Mouse (Mus musculus) thymus, adult 2 months (tissue): ENCODE results near the gene Vsig10l.

Source experiments
- CTCF ChIP-seq: fragments of 200-500 bp; IDR thresholded peaks from 2 replicates; pipeline ENCODE4 v1.5.1; 2012; ENCODE audit warnings: mild to moderate bottlenecking, control low read depth, low read length, moderate library complexity, borderline replicate concordance; ENCODE audit not compliant: control insufficient read depth, poor library complexity, insufficient read depth; ENCODE audit errors: extremely low read depth
- POLR2A ChIP-seq: fragments of 200-500 bp; IDR thresholded peaks from 2 replicates; pipeline ENCODE4 v1.6.1; 2012; ENCODE audit warnings: mild to moderate bottlenecking, low read length, control low read depth, moderate library complexity; ENCODE audit not compliant: control insufficient read depth, poor library complexity, insufficient read depth; ENCODE audit errors: extremely low read depth

GRCm38 (mm10) chr7:43448246-43448645 lies 14.7 kb upstream of the Vsig10l start:
- TF ChIP-seq CTCF (no peak), POLR2A (no peak)
